Mouse (Mus musculus) retina, postnatal 1 day (tissue): ENCODE results near the gene Mep1a.
"Not testable (repeated sequence)": the region's sequence is repeated elsewhere in the genome, so short reads cannot be mapped to it uniquely, and the experiment has no call there.

ENCODE experiments used
- DNase-seq: peaks from one replicate; pipeline ENCODE4 v3.0.0-alpha.2; 2012

Gene Mep1a

DNA sequence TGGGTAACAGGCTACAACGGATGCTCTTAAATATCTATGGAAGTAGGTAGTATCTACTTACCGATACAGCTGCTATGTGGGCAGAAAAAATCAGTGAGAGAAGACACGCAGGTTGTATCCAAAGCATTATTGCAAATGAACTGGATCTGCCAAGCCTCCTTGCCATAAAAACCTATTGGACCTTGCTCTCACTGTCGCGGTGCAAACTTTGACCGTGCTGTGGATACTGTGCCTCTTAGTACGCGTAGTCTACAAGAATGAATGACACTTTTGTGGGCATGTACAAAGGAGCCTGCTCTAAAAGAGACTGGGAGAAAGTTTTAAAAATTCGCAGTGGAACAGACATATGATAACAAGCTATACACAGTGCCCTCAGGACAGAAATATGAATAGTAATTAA, at the start of gene Mep1a:
Gene Mep1a (minus strand): TSS at position 221 of the 400 bp plus-strand sequence.
- no peak for DNase-seq

- DNase-seq, result no peak
These were observed 48.6 kb upstream of the Mep1a start for GRCm38 (mm10) chr17:43551122-43551630.

GRCm38 (mm10) chr17:43544040-43544439, 41.4 kb upstream of the Mep1a start:
- no peak for DNase-seq

GRCm38 (mm10) chr17:43543539-43543938, 40.9 kb upstream of the Mep1a start, which contains the start of gene Ankrd66:
Gene Ankrd66 (minus strand): TSS chr17:43543639.
- no peak for DNase-seq

DNA sequence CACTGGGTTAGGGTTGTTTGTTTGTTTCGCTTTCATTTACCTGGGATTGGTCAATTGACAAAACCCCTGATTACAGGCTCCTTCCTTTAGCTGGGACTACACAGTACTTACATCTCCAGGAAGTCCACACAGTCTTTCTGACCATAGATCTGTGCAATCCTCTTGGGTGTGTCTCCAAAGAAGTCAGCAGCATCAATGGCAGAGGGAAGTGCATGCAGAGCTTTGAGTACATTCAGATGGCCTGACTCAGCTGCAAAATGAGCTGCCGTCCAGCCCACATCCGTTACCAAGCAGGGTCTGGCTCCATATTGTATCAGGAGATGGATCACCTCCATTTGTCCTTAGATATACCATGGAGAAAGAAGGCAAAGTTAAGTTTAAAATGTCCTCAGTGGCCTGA, 36.2 kb upstream of the Mep1a start:
- no peak for DNase-seq

GRCm38 (mm10) chr17:43536841-43537240, 34.2 kb upstream of the Mep1a start:
- not testable (repeated sequence) for DNase-seq

DNA sequence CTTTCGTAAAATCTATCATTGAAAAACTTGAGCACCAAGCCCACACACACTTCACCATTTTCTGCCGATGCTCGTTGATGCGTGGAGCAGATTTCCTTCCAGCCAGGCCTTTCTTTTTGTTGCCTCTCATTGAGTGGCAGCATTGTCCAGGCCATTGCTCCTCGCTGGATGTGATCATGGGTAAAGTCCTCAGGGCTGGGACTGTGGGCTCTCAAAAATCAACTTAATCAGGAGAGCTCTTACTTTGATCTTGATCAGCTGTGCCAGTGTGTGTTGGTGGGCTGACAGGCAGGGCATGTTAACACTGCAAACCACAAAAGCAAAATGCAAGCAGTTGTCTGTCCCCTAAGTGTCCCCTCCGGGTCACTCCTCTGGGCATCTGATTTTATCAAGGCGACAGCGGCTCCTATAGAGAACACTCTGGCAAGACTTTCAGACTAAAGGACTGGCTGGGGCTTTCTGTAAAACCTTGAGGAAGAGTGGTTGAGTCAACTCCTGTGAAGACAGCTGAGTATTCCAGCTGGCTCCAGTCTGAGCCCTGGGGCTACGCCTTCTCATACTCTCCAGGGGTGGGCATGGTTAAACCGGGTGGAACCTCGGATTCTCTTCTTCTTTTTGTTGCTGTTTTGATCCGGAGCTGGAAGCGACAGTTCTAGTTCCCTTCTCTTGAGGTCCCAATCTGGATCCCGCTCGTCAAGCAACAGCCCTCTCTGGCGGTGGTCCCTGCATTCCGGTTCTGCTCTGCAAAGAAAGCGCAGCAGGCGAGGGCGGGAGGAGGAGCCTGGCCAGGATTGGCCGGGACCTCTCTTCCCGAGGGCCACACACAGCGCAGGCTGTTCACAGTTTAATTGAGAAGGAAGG, 32.0 kb upstream of the Mep1a start:
- peak; percentile 88 for DNase-seq

DNA sequence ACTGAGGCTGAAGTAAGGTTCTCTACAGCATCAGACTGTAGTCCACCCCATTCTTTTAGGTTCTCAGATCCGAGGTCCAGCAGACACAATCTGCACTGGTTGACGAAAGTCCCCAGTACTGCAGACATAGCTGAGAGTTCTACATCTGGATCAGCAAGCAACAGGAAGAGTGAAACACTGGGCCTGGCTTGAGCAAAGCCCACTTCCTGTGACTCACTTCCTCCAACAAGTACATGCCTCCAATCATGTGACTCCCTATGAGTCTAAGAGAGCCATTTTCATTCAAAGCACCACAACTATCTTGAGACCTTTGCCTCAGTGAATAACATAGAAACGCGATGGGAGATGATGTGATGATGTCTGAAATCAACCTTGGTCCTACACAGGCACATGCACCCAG, 28.6 kb upstream of the Mep1a start:
- no peak for DNase-seq

DNA sequence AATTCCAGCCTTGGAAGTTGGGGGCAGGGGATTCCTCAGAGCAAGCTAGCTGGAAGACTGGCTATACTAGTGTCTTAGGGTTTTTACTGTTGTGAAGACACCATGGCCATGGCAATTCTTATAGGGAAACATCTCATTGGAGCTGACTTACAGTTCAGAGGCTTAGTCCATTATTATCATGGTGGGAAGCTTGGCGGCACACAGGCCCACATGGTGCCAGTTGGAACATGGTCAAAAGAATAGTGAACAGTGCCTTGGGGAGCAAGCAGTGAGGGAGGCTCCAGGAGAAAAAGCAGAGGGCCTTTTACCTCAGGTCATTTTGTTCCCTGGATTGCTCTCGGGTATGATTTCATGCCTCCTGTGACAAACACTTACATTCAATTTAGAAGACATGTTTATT, 27.9 kb upstream of the Mep1a start:
- DNase-seq, result no peak

GRCm38 (mm10) chr17:43520166-43520565, 17.6 kb upstream of the Mep1a start:
- no peak for DNase-seq

DNA sequence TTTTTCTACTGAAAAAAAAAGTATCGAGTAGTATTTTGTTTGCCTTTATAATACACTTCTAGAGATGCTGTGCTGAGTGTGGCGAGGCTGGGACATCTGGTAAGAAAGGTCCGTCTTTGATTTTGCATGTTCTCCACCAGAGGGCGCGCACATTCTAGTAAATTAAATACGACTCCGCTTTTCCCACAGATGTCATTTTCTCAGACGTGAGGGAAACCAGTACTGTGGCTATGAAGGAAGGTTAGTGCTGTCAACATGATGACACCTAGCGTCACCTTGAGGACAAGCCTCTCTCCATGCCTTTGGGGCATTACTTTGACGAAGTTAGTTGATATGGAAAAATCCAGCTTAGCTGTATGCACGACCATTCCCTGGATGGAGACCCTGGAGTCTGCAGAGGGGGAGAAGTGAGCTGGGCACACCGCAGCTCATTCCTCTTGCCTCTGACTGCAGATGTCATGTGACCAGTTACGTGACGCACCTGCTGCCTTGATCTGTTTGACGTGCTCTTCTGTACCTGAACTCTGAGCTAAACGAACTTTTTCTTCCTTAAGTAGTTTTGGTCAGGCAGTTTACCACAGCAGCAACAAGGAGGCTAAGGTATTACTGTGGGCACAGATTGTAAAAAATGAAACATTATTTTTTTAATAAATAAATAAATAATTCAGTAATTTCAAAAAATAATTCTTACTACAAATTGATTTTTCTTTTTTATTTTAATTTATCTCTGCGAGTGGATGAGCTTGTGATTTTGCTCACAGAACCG, 16.2 kb upstream of the Mep1a start:
- peak; percentile 88 for DNase-seq

DNA sequence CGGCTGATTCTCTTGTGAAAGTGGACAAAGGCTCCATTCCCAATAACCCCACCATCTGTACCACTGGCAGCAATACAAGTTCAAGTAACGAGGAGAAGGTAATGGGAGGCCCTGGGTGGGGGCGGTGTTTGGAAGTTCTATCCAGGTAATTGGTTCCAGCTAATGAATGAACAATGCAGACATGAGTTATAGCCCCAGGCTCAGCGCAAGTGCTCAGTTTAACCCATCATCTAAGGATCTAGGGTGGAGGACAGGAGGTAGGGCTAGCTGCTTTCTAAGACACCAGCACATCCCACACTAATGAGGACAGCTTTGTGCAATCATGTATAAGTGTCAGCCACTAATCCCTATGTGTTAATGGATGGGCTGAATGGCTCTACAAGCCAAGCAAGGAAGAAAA, 8.2 kb upstream of the Mep1a start:
- peak; percentile 38 for DNase-seq

GRCm38 (mm10) chr17:43504594-43504934, 2.0 kb upstream of the Mep1a start:
- no peak for DNase-seq

GRCm38 (mm10) chr17:43503861-43504593, 1.4 kb upstream of the Mep1a start:
- no peak for DNase-seq

GRCm38 (mm10) chr17:43501631-43502030, 981 bp downstream of the Mep1a start:
- no peak for DNase-seq

DNA sequence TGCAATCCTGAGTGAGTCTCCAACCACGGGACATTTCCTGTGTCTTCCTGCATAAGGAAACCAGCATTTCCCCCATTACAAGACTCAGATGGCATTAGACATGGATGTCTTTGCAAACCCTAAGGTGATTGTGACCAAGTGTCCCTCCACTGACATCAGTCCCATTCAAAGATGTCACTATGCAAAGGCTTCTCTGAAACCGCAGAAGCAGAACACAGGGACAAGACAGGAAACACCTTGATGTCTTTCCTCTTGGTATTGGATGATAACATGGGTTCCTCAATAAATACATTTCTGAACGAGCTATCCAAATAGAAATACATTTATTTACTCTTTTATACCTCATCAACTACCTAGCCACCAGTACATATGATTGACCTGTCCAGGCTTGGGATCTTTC, 1.4 kb downstream of the Mep1a start:
- DNase-seq, result no peak

GRCm38 (mm10) chr17:43500513-43500912, 2.1 kb downstream of the Mep1a start:
- DNase-seq, result no peak

GRCm38 (mm10) chr17:43497521-43497920, 5.1 kb downstream of the Mep1a start:
- no peak for DNase-seq

GRCm38 (mm10) chr17:43495502-43495901, 7.1 kb downstream of the Mep1a start:
- no peak for DNase-seq

- DNase-seq, result not testable (repeated sequence)
These were observed 12.2 kb downstream of the Mep1a start for GRCm38 (mm10) chr17:43490371-43490770.

GRCm38 (mm10) chr17:43488439-43489151, 14.0 kb downstream of the Mep1a start:
- DNase-seq, result no peak

GRCm38 (mm10) chr17:43485982-43486381, 16.6 kb downstream of the Mep1a start:
- no peak for DNase-seq

DNA sequence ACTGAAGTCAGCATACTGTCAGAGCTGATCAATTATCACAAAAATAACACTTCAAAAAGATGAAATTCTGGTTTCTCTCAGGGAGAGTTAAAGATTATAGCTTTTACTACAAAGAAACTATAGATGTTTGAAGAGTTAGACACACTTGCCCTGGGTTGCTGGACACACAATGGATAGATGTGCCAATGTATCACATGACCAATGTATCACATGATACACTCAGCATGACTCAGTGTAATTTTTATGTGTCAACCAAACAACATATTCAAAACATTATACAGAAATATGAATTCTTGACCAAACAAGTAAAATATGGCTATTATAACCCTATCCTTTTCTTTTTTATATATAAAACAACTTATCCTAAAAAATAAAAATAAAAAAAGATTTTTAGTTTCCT, 25.0 kb downstream of the Mep1a start:
- DNase-seq, result no peak
